Mouse (Mus musculus) yolk sac, embryonic 10.5 days (tissue): ENCODE measurements around the gene Esrrg.

Experiments
- DNase-seq: peaks from one replicate; pipeline ENCODE4 v3.0.0-alpha.2; 2017; ENCODE audit warnings: low spot score

The Esrrg gene

GRCm38 (mm10) chr1:187771067-187771466 lies 162.5 kb downstream of the Esrrg start:
- no peak for DNase-seq

GRCm38 (mm10) chr1:187779589-187780178 lies 171.1 kb downstream of the Esrrg start:
- no peak for DNase-seq

GRCm38 (mm10) chr1:187785226-187785625 lies 176.6 kb downstream of the Esrrg start:
- DNase-seq, result no peak

- no peak for DNase-seq
Measured at GRCm38 (mm10) chr1:187787055-187788016, 178.7 kb downstream of the Esrrg start.

- no peak for DNase-seq
Measured at GRCm38 (mm10) chr1:187794240-187794930, 185.8 kb downstream of the Esrrg start.

- no peak for DNase-seq
Measured at GRCm38 (mm10) chr1:187795551-187795950, 187.0 kb downstream of the Esrrg start.

- DNase-seq, result no peak
Measured at GRCm38 (mm10) chr1:187799300-187799699, 190.7 kb downstream of the Esrrg start.

- no peak for DNase-seq
Measured at GRCm38 (mm10) chr1:187800761-187801160, 192.2 kb downstream of the Esrrg start.

- peak; percentile 58 for DNase-seq
Measured at GRCm38 (mm10) chr1:187803566-187803965, 195.0 kb downstream of the Esrrg start.

GRCm38 (mm10) chr1:187803997-187804396 lies 195.4 kb downstream of the Esrrg start:
- DNase-seq, result no peak

GRCm38 (mm10) chr1:187805001-187805400 lies 196.4 kb downstream of the Esrrg start:
- DNase-seq, result no peak

GRCm38 (mm10) chr1:187807477-187808390 lies 199.1 kb downstream of the Esrrg start:
- no peak for DNase-seq

- no peak for DNase-seq
Measured at GRCm38 (mm10) chr1:187808391-187808922, 199.9 kb downstream of the Esrrg start.

GRCm38 (mm10) chr1:187809546-187809945 lies 201.0 kb downstream of the Esrrg start:
- no peak for DNase-seq

- no peak for DNase-seq
Measured at GRCm38 (mm10) chr1:187819406-187819805, 210.8 kb downstream of the Esrrg start.

- DNase-seq, result peak; percentile 27
Measured at GRCm38 (mm10) chr1:187821368-187821811, 212.8 kb downstream of the Esrrg start.

GRCm38 (mm10) chr1:187823351-187823750 lies 214.8 kb downstream of the Esrrg start:
- DNase-seq, result peak; percentile 88

GRCm38 (mm10) chr1:187825421-187826097 lies 217.0 kb downstream of the Esrrg start:
- no peak for DNase-seq

GRCm38 (mm10) chr1:187826140-187826539 lies 217.5 kb downstream of the Esrrg start:
- no peak for DNase-seq

GRCm38 (mm10) chr1:187826869-187827268 lies 218.3 kb downstream of the Esrrg start:
- DNase-seq, result peak; percentile 77

- DNase-seq, result no peak
Measured at GRCm38 (mm10) chr1:187830937-187831336, 222.3 kb downstream of the Esrrg start.
